ENCODE assay signal across 26 mouse cellular contexts in the genomic region with DNA sequence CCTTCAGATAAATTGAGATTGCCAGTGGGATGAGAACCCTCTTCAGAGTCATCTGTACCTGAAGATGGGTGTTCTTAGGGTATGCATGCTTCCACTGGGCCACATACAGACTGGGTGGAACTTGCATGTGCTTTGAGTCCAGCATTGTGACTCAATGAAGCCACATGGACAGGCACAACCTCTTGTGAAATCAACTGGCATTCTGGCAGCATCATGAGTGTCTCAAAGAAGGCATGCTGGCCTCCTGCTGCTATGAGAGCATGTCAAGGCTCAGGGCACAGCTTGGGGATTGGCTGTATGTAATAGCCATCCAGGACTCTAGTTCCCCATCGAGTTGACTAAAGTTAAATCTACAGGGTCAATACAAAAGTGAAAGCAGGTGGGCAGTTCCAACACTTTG.
A peak's percentile ranks its signal among the peaks of the same experiment; 100 is the strongest.
DNase-seq lines count a peak whose midpoint lies in the region; ATAC-seq and TF ChIP-seq lines count a peak whose summit lies in the region.
"Had no signal": no experiment of that assay in that cellular context is flagged by ENCODE, and none has a peak within 500 bp of the region (broad histone marks: within the 10 kb centered on the region; RNA-seq: fewer than 3 reads in every experiment).

No protein-coding gene starts in this region.

- no peak overlapping the region for H3K4me3 ChIP-seq in liver, adult 2 months (ENCODE audit: insufficient read depth, low read depth, low read length)
- no peak overlapping the region for H3K4me3 ChIP-seq in liver, embryonic 11.5 days (ENCODE audit: low read depth, low read length)
- H3K4me3 ChIP-seq: embryonic facial prominence, embryonic 12.5 days; embryonic facial prominence, embryonic 15.5 days; gastrocnemius, adult 2 months; heart, embryonic 12.5 days; heart, embryonic 15.5 days had no signal

- no peak overlapping the region for H3K27ac ChIP-seq in liver, adult 2 months (replicated peaks; ENCODE audit: insufficient read depth, low read depth, low read length)
- H3K27ac ChIP-seq in liver, embryonic 11.5 days (ENCODE audit: low read depth, low read length): no peak overlapping the region
- H3K27ac ChIP-seq: embryonic facial prominence, embryonic 12.5 days; embryonic facial prominence, embryonic 15.5 days; gastrocnemius, adult 2 months; heart, embryonic 15.5 days; hindbrain, embryonic 14.5 days; hindbrain, postnatal 0 days had no signal

- no peak for ATAC-seq in liver, embryonic 11.5 days (replicated peaks; ENCODE audit: low FRiP score)
- ATAC-seq: forebrain, embryonic 14.5 days; forebrain, postnatal 0 days; hindbrain, postnatal 0 days; inflammation-experienced regulatory T-cells, adult 6 months; intestine, embryonic 16.5 days; Patski had no signal

- peak; percentile 12 for DNase-seq in adrenal gland, postnatal 36 days
- DNase-seq in adrenal gland, postnatal 25 days: no peak
- peak; percentile 78 for DNase-seq in liver, adult 2 months (ENCODE audit: extremely low read depth, low read depth, low spot score)
- no peak for DNase-seq in liver, embryonic 11.5 days (ENCODE audit: low spot score)
- DNase-seq in adipocyte (ENCODE audit: low spot score): peak; percentile 74
- DNase-seq in lung, postnatal 14 days: no peak
- DNase-seq: cerebellum, adult 11 months; cerebellum, adult 2 months; cerebellum, adult 9-11 months; cerebellum, postnatal 25 days; forebrain, postnatal 0 days; gastrocnemius, adult 2 months; gastrocnemius, postnatal 14 days; heart, adult 11 months; heart, postnatal 14 days; heart, postnatal 4 days had no signal

- TF ChIP-seq POLR2A in liver, adult 2 months (IDR thresholded peaks at IDR 0.05; ENCODE audit: extremely low read depth, insufficient read depth, low read length): no peak

- no peaks in the 10 kb centered on the region for H3K9me3 ChIP-seq in liver, embryonic 11.5 days (ENCODE audit: control insufficient read depth, low read length)
- H3K9me3 ChIP-seq: embryonic facial prominence, embryonic 12.5 days; embryonic facial prominence, embryonic 15.5 days; heart, embryonic 12.5 days; heart, embryonic 15.5 days had no signal

- WGBS in liver, adult 2 months: 28% methylated on average over 1 of the region's 1 CpGs
- WGBS in liver, embryonic 11.5 days: 81% methylated on average over 1 of the region's 1 CpGs

- peaks cover 2% of the 10 kb centered on the region; the same call in 1 of the 2 replicates for H3K4me1 ChIP-seq in liver, adult 2 months (ENCODE audit: control insufficient read depth, insufficient read depth, low read length)
- H3K4me1 ChIP-seq in liver, embryonic 11.5 days (replicated peaks; ENCODE audit: control insufficient read depth, insufficient read depth, low read length): no peaks in the 10 kb centered on the region
- H3K4me1 ChIP-seq: embryonic facial prominence, embryonic 12.5 days; embryonic facial prominence, embryonic 15.5 days; heart, embryonic 12.5 days; heart, embryonic 15.5 days had no signal

- H3K27me3 ChIP-seq in liver, adult 2 months (ENCODE audit: control insufficient read depth, insufficient read depth, low read length): no peaks in the 10 kb centered on the region
- H3K27me3 ChIP-seq in liver, embryonic 11.5 days (replicated peaks; ENCODE audit: control insufficient read depth, insufficient read depth, low read length): no peaks in the 10 kb centered on the region
- H3K27me3 ChIP-seq: embryonic facial prominence, embryonic 12.5 days; embryonic facial prominence, embryonic 15.5 days; heart, embryonic 12.5 days; heart, embryonic 15.5 days; Patski had no signal

- H3K79me2 ChIP-seq in liver, adult 2 months (ENCODE audit: control insufficient read depth, insufficient read depth, low read length): no peaks in the 10 kb centered on the region

- H3K4me2 ChIP-seq in liver, embryonic 11.5 days: no peak overlapping the region
- H3K4me2 ChIP-seq: embryonic facial prominence, embryonic 12.5 days; embryonic facial prominence, embryonic 15.5 days; heart, embryonic 12.5 days; heart, embryonic 15.5 days; hindbrain, embryonic 14.5 days had no signal

- no peak for TF ChIP-seq CTCF in liver, adult 2 months (IDR thresholded peaks at IDR 0.05; ENCODE audit: low read depth, low read length)

- no peaks in the 10 kb centered on the region for H3K36me3 ChIP-seq in liver, adult 2 months (ENCODE audit: control insufficient read depth, insufficient read depth, low read length)
- no peaks in the 10 kb centered on the region for H3K36me3 ChIP-seq in liver, embryonic 11.5 days (ENCODE audit: control insufficient read depth, insufficient read depth, low read length)
- H3K36me3 ChIP-seq: embryonic facial prominence, embryonic 12.5 days; embryonic facial prominence, embryonic 15.5 days; heart, embryonic 12.5 days; heart, embryonic 15.5 days had no signal

- H3K9ac ChIP-seq in liver, adult 2 months (ENCODE audit: low read depth, low read length): no peak overlapping the region
- no peak overlapping the region for H3K9ac ChIP-seq in liver, embryonic 11.5 days (ENCODE audit: low read depth, low read length)
- H3K9ac ChIP-seq: embryonic facial prominence, embryonic 12.5 days; embryonic facial prominence, embryonic 15.5 days; forebrain, postnatal 0 days; heart, embryonic 12.5 days; heart, embryonic 15.5 days; hindbrain, embryonic 14.5 days had no signal

Comparison
In these comparisons a context has a peak if more than half of its experiments do, and no peak if none do; other contexts are left out.
1. DNase-seq: peak in adrenal gland, postnatal 36 days (2 of 2), liver, adult 2 months (single experiment) and adipocyte (single experiment); none in adrenal gland, postnatal 25 days (single experiment), liver, embryonic 11.5 days (single experiment) and lung, postnatal 14 days (single experiment).